Mouse (Mus musculus) T-helper 1 cell (primary cell): ENCODE results near the gene 4430402I18Rik.
"Not testable (repeated sequence)": the region's sequence is repeated elsewhere in the genome, so short reads cannot be mapped to it uniquely, and the experiment has no call there.

Experiments used
- in situ Hi-C: fragments of 300-600 bp; cut with MboI, MseI; formaldehyde crosslinking; loops from one replicate; pipeline ENCODE4 v1.15.1; 2025; ENCODE audit warnings: high pct_unique_total_duplicates

Gene 4430402I18Rik

DNA sequence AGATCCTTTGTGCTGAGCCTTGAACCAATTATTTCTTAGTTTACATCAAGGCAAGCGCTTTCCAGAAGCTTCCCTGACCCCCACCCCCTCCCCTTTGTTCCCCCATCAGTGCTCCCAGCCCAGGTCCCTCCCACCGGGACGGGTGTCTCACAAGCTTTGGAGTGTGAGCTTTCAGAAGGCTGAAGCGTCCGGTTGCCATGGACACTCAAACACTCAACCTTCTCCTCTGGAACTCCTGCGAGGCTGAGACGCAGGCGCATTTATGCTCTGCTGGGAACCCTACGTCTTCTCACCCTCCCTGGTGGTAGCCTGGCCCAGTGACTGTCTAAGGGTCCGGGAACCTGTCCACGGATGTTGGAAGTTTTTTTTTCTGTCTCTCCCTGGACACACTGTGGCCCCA, at the start of gene 4430402I18Rik:
Gene 4430402I18Rik (minus strand): TSS at position 149 of the 400 bp plus-strand sequence.
- in situ Hi-C loops, result no loop called here

DNA sequence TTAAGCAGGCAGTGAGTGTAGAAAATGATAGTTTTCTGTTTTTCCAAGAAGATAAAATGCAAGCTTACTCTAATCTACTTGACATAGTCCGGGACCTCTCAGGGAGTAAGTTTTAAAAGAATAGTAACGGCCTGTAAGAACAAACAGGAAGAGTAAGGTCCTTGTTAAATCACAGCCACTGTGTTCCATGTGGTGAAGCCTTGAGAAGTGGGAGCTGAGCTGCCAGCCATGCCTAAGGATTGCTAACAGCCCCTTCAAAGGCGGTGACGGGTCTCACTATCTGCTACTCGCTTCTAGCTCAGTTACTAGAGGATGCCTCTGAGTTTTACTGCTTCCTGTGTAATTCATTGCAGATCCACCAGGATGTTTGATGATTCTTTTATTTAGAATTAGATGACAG, 49.2 kb upstream of the 4430402I18Rik start:
- in situ Hi-C loops, result no loop called here

DNA sequence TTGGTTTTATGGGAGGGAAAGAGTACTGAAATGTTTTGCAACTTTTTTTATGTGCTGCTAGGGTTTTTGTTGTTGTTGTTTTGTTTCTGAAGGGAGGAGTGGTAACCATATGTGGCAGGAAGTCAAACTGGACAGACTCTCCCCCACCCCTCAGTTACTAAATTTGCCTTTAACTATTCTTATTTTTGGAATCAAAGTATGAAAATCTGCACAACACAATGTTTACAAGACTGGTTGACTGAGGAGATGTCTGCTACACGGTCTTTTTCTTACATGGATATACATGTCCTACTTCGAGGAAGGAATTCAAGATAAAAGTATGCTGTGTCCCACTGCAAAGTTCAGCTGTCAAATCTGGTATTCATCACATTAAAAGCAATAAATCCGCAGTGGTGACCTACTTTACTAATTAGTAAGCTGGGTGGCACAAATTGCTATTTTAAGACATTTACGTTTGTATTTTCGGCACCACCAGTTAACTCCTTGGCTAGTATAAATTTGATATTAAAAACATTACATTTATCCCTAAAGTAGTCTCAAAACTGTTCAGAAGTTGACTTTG, 48.7 kb upstream of the 4430402I18Rik start:
- in situ Hi-C loops, result no loop called here

DNA sequence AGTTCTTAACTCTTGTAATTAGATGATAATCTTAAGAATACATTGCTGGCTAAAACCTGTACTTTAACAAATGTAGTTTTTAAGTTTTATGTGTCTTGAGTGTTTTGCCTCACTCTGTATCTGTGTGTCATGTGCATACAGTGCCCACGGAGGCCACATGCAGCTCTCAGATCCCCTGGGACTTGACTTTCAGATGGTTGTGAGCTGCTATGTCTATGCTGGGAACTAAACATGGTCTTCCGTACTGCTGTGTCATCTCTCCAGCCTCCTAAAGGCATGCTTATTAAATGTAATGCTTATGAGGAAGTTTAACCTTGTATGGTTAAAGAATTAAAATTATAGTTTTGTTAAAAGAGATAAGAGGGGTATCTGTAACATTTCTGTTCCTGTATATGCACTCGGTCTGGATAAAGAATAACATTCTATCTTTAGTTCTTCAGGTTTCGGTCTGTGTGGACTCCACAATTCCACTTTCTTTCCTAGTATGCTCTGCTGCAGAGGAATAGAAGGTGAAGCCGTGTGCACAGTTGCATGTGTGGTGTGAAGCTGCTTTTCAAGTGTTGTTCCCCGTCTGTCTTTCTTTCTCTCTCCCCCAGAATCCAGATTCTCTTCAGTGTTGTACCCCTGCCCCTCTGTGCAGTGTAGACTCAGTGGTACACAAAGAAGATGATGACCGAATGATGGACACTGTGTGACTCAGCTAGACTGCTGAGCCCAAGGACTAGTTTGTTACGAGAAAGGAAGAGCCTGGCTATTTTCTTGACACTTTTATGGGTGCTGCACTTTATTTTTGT, 48.0 kb upstream of the 4430402I18Rik start:
- in situ Hi-C loops, result no loop called here

DNA sequence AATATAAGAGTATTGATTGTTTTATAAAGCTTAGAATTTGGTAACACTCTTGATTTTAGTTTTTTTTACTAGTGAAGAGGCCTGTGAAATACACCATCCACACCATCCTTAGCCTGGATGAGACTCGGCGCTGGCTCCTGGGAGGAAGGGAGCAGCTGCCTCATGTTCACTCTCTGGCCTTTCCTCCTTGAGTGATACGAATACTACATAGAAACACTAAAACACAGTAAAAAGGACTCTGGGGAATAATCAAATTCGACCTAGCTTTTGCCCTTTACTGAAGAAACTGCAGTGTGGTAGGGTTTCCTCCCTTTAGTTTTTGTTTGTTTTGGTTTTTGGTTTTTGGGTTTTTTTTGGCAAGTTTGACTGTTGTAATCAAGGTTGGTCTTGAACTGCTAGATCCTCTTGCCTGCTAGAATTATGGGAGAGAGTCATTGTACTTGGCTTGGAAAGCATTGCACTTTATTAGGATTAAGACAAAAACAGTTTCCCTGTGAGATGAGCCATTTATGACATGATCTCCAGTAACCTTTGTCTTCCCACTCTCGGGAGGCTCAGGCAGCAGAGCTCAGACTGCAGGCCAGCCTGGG, 47.0 kb upstream of the 4430402I18Rik start:
- in situ Hi-C loops, result no loop called here

DNA sequence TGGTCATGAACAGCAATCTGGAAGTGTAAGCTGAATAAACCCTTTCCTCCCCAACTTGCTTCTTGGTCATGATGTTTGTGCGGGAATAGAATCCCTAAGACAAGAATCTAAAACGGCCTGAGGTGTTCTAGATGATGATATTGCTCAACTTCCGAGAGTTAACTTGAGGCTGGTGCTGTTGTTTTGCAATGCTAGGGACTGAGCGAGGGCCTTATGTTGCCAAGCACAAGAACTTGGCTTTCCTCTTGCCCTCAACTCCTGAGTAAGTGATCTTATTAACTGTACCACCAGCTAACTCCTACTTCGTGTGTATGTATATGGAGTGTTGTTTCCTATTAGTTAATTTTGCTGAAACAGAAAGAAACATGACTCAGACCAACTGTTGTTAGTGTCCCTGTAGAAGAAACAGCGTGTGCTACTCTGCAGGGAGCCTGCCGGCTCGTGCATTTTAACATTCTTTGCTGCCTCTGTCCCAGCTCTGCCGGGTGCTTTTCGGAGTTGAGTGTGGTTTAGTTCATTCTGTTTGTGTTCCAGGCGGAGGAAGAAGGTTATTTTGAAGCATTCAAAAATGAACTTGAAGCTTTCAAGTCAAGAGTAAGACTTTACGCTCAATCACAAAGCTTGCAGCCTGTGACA, 43.9 kb upstream of the 4430402I18Rik start:
- in situ Hi-C loops, result no loop called here

DNA sequence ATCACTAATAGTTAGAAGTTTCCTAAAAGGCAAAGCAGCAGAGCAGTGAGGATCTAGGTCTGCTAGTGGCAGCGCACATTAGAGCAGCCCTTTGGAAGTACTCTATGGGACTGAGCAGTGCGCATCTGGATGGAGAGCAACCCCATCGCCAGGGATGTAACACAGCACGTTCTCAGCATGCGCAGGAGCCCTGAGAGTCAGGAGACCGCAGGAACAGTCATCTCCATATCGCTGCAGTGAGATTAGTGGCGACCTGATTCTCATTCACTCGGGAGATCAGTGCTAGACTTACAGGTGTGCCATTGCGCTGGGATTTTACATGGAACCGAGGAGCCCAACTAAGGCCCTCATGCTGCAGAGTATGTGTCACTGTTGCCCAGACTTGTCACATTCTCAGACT, 41.4 kb upstream of the 4430402I18Rik start:
- in situ Hi-C loops, result no loop called here

DNA sequence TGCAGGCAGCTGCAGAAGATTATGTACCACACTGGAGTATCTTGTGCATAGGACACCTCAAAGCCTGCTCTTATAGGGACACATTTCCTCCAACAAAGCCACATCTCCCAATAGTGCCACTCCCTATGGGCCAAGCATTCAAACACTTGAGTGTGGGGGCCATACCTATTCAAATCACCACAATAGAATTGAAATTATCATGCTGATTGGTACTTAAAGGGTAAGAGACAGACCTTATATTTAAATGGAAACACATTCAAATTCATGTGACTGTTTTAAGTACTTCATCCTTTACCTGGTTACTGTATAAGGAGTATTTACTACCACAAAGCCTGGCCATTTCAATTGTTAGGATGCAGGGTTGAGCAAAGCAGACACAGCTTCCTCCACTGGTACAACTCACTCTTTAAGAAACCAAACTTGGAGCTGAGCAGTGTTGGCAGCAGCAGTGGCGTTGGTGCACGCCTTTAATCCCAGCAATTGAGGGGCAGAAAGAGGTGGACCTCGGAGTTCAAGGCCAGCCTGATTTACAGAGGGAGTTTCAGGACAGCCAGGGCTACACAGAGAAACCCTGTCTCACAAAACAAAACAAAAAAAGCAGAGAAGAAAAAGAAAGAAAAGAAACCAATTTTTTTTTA, 40.6 kb upstream of the 4430402I18Rik start:
- in situ Hi-C loops, result no loop called here

DNA sequence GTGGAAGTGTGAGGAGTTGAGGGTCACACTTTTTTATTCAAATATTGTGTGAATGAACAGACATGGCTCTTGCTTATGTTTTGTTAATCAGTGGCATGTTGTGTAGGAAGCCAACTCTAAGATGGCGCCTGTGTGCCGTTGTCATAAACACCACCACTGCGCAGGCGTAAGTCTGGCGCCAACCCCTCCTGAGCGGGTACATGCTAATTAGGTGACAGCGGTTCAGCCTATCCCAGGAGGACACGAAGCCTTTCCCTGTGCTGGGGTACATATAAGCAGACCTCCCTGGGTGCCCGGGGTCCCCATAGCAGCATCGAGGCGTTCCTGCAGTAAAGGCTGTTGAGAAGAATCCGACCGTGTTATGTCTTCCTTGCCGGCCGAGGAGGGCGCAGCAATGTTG, 32.7 kb upstream of the 4430402I18Rik start:
- in situ Hi-C loops, result not testable (repeated sequence)

DNA sequence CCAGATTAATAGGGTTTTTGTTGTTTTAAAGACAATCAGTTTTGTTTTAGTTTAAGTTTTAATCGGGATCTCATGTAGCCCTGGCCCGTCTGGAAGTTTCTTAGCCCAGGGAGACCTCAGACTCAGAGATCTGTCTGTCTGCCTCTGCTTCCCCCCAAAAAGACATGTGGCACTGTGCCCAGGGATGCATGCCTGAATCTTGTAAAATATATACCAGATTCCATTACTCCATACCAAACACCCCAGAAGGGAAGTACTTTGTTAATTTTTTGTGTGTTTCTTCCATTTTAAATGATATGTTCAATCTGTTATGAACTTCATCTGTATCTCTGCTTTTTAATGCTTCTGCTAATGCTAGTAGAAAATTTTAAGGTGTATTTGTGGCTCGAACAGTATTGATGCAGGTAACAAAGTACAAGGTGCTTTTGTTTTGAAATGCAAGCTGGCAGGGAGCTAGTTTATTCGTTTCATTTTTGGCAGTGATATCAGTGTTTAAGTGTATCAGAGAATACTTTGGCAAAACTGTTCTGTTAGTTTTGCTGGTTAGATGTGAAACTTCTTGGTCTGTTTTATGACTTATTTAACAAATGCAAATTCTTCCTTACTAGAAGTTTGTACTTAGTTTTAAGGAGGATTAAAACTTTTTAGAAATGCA, 30.5 kb upstream of the 4430402I18Rik start:
- in situ Hi-C loops, result no loop called here

DNA sequence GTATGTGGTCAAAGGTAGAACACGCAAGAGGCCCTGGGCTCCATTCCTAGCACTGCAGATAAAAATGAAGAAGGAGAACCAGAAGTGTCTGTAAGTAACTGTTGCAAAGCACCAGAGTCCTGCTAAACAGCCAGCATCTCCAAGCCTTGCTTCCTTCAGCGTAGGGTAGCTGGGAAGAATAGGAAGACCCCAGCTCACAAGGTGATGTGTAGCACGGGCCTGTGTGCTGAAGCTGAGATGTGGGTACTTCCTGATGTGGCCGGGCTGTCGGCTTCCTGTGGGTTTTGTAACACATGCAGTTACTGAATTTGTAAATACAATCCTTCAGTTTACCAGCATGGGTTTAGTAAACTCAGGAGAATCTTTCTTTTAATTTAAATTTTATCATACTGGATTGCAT, 27.8 kb upstream of the 4430402I18Rik start:
- in situ Hi-C loops, result no loop called here

DNA sequence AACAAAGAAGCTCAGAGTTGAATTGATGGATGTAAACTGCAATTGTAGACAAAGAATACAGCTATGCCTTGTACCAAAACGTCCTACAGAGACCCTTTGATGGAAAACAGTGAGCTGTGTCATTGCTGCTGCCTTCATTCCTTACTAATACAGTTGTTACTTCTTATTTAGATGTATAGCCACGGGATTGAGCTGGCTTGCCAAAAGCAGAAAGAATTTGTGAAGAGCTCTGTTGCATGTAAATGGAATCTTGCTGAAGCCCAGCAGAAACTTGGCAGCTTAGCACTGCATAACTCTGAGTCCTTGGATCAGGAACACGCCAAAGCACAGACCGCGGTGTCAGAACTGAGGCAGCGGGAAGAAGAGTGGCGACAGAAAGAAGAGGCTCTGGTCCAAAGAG, 27.3 kb upstream of the 4430402I18Rik start:
- in situ Hi-C loops, result no loop called here

DNA sequence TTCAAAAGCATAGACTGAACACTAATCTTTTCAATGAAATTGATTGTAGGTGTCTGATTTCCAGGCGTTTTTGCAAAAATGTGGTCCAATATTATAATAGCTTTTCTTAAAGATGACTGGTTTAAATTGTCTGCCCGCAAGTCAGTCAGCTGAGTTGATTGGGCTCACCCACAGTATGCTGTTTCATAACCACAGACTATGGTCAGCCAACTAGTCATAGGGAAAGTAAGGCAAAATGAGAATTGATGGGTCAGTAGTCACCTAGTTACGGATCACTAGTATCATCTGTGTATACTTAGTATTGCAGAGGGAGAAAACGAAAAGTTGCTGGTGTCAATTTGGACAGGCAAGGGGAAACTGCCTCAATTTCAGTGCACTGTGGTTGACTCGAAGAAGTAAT, 23.8 kb upstream of the 4430402I18Rik start:
- in situ Hi-C loops, result no loop called here

DNA sequence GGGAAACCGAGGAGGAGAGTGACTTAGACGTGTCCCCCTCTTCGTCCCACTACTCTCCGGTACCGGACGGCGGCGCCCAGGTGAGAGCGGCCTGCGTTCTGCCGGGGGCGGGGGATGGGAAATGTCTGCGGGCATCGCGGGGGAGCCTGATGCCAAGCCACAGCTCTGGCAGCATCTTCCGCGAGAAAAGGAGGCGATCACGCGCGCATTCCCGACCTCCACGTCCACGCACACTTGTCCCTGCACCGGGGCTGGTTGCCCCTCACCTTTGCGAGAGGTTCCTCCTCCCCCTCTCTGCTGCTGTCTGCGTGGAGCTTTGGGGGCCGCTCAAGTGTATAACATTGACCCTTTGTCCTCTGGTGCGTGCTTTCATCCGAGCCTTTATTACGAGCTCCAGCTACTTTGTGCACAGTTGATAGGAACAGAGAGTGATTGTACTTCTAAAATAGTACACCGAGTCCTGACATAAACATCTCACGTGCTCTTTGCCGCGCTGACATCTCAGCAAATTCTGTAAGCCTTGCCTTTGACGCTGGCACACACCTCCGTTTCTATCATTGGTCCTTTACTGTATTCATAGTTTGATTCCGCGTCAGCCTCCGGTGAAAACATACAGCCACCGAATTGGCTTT, 23.1 kb upstream of the 4430402I18Rik start:
- in situ Hi-C loops, result no loop called here

DNA sequence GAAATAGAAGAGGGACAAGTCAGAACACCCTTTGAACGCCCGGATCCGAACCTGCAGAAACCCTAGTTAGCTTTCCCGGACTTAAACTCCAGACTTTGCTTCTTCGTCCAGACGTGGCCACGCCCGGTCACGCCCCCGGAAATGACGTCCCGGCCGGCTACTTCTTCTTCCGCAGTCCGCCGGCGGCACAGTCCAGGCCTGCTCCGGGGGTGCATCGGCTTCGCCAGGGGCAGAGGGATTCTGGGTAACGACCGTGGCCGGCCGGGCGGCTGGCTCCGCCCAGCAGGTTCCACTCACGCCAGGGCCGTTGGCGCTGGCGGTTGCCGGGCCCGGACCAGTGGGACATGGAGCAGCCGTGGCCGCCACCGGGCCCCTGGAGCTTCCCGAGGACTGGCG, 22.6 kb upstream of the 4430402I18Rik start, which contains the start of gene Cdc37l1:
Gene Cdc37l1 (plus strand): TSS at position 159 of the 396 bp plus-strand sequence.
- in situ Hi-C loops, result no loop called here

DNA sequence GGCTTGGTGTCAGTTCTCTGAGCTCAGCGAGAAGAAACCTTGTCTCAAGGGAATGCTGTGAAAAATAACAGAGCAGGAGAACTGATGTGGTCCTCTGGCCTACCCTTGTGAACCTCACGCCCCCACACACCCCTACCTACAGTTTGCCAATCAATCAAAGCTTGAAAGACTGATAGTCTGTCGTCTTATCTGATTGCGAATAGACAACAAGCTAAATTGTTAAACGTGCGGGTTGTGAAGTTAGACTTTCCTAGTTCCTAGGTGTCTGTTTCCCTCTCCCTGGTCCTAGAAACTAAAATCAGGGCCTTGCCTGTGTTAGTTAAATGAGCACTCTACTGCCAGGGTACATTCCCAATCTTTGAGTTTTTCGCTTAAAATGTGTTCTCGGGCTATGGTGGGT, 21.9 kb upstream of the 4430402I18Rik start:
- in situ Hi-C loops, result no loop called here

DNA sequence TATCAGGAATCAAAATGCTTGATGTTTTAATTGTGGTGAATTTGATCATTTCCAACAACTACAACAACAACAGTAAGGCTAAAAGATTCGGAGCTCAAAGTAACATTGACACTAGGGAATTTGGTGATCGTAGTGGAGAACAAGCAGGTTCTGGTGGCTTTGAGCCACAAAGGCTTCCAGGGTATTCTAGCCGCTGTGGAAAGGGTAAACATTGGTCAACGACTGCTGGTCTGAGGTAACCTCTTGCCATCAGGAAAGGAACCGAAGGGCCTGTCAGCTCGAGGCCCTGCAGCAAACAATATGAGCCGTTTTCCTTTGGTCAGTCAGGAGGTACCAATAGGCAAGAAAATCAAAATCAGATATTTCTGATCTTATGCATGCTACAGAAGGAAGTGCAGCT, 15.0 kb upstream of the 4430402I18Rik start:
- in situ Hi-C loops, result no loop called here

DNA sequence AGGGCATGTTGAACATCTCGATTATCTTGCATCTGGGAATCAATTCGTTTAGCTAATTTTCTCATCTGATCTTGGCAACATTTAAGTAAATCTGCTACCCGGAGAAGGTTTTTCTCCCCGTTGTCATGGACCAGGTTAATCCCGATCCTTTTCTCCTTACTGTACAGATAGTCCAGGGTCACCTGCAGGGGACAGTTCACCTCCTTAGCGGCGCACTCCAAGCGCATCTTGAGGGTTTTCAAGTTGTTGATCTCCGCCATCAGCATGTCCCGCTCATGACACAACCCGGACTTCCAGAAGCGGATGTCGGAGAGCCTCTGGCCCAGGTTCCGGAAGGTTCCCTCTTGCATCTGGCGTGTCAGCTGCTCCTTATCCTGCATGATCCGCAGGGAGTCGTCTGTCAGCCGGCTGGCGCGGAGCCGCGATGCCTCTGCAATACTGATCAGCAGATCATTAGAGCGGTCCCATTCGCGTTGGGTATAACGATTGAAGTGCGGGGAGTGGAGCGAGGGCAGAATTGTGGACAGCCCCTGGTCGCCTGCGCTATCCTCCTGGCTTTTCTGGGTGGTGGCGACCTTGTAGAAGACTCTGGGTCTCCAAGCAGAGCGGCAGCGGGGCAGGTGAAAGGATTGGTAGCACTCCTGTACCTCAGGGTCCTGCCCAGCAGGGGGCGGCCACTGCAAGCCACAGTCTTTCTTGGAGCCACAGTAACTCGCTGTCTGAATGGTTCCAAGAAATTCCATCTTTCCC, 7.4 kb upstream of the 4430402I18Rik start:
- in situ Hi-C loops, result no loop called here

DNA sequence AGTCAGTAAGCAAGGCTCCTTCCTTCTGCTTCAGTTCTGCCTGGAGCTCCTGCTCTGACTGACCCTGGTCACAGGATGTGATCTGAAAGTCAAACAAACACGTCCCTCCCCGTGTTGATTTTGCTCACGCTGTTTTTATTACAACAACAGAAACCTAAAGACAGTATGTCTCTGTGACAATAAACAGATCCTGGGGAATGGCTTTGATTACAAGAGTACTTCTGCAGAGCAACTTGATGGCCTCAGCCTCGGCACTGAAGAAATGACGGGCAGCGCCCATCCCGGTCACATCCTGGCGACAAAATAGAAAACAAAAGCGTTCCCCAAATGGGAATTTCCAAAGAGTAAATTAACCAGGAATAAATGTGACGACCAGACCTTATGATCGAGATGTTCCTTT, 2.7 kb upstream of the 4430402I18Rik start:
- in situ Hi-C loops, result no loop called here

DNA sequence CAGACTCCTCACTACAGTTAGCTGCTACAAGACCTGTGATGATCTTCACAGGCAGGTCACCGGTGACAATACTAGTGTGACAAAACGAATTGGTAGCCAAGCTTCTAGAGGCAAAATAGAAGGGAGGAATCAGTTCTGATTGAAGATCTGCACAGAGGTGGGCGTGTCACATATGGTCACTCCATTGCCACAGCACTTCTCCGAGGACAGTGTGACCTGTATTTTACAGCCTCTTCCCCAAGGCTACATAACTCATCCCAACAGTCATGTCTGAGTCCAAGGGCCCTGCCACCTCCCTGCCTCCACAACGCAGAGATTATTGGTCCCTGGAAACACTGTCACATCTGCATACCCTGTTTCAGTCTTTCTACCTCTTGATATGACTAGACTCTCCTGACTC, 1.6 kb upstream of the 4430402I18Rik start:
- in situ Hi-C loops, result no loop called here
